Mouse (Mus musculus): ENCODE measurements around the gene Vps45. TPM values are rescaled to one million over a fixed set of nuclear protein-coding genes. Genes with fewer than 3 reads are reported as not detected.

The Vps45 gene
- total RNA-seq, 2 experiments from 2014 or later = 15.0 to 22.7 TPM

DNA sequence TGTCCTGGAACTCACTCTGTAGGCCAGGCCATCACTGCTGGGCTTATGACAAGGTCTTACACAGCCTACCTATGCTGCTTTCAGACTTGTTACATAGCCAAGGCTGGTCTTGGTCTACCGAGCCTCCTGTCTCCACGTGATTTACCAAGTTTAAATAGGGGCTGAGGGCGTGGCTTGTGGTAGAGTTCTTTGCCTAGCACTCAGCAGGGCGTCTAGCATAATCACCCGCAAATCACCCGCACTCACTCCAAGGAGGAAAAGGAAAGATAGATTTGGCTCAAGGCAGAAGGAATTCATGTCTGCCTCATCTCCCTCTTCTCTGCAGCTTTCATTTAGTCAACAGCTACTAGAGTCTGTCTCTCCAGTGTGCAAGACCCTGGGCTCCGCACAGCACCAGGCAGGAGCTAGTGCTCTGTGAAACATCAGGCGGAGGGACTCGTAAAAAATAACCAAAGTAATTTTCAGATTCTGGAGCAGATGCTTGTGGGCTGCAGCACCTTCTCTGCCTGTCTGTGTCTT is 61.0 kb downstream of the Vps45 start:
- TF ChIP-seq CTCF (IDR thresholded peaks at IDR 0.05) = no peak
- H3K4me3 ChIP-seq = peak overlapping the region; percentile 92
- intact Hi-C loops (cut with DNase I) = no loop called here
- H3K27ac ChIP-seq = no peak overlapping the region
- no peak for DNase-seq

DNA sequence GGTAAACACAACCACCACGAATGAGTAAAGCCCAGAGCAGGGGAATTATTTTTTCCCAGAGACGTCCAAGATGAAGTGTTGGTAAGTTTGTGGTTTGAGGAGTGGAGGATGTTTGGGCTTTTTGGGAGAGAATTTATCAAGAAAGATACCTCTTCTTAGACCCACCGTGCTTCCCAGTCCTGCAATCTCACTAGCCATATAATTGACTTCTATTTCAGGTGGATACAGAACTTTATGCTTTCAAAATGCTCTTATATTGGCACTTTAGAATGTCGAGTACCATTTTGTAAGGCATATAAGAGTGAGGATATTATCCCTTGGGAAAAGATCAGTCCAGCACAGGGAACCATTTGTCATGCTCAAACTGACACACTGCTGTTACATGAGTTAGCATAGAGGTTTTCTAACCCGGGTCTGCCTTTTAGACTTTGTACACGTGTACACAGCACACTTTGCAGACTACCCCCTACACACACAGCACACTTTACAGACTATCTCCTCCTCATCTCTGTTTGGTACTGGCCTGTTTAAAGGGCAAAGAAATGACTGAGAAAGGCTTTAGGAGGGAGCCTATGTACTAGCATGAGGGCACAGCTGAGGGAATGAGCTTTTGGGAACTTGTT is 61.7 kb downstream of the Vps45 start:
- Histone ChIP-seq H3K4me3 (peak overlapping the region; percentile 92), H3K27ac (peak overlapping the region; percentile 89)
- intact Hi-C loops (cut with DNase I) = no loop called here
- no peak for DNase-seq
- TF ChIP-seq CTCF (IDR thresholded peaks at IDR 0.05) = no peak

DNA sequence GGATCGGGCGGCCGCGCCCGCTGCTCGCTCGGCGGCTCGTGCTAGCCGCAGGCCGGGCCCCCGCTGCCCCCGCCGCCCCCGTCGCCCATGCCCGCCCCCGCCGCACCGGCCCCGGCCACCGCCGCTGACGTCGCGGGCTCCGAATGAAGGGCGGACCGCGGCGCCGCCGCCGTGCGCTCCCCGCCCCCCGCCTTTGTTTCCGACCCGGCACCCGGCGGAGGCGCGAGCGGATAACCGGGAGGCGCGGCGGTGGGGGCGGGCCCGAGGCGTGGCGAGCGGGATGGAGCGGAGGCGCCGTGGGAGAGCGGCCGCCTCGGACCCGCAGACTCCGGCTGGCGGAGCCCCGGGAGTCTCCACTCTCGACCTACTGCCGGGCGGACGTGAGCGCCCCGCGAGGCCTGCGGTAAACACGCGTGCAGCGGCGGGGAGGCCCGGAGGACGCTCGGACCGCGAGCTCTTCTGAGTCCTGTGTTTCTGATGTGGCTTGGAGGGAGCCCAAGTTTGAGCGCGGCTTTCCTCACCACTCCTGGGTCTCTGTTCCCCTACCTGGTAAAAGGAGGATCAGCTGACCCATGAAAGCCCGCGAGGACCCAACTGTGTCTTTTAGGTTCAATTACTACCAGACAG is 62.4 kb downstream of the Vps45 start, which contains the start of gene Plekho1:
Plekho1 (minus strand) TSS at position 200 of the 627 bp plus-strand sequence.
- peak; percentile 18; the same call in 1 of the 2 replicates for TF ChIP-seq CTCF (IDR thresholded peaks at IDR 0.05)
- intact Hi-C loops (cut with DNase I) = no loop called here
- DNase-seq = peak; percentile 79
- H3K4me3 ChIP-seq = peak within 1 kb of the TSS; percentile 92
- H3K27ac ChIP-seq = peak within 1 kb of the TSS; percentile 89

DNA sequence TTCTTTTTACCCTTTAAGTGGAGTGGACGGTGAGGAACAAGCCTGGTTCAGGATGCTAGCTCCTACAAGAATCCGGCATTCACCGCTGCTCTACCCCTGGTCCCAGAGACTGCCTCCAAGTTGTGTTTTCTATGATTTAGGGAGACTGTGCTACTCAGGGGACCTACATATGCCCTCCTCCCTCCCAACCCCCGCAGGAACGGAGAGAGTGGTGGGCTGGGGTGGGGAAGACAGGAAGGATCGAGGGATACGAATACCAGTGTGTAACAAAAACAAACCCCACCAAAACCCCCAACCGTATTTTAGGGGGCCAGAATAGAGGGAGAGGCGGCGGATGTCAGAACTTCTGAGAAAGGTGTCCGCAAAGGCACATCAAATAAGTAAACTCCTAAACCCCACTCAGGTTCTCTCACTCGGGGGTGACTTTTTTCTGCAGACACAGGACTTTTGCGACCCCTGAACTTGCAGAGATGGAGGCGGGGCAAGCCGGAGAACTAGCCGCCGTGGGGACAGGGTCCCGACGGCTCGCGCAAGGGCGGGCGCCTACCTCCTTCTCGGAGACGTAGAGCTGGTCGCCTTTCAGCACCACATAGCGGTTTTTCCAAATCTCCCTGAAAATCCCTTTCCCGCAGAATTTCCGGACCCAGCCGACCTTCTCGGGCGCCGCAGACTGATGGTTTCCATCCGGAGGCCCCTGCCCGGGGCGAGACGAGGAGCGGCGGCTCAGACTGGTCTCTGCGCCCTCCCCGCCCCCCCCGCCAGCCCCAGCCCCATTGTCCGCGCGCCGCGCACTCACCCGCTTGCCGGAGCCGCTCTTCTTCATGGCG is 63.1 kb downstream of the Vps45 start:
- intact Hi-C loops (cut with DNase I) = no loop called here
- TF ChIP-seq CTCF (IDR thresholded peaks at IDR 0.05) = no peak

DNA sequence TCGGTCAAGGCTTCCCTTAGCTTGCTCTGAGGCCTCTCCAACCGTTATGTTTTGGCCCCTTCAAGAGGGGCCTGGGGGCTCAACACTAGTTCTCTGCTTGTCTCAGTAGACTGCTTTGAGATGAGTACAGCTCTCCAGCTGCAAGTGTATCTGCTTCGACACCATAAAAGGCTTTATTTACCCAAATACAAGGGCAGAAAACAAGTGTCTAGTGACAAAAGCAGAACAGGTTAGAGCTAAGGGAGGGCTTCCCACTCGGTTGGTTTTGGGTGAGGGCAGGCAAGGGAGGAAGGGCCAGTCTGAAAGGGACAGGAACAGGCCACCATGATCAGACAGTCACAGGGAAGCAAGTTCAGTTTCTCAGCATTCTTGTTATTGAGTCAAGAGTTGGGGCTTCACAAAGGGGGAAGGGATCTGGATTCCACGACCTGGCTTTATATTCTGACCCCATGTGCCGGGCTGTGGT is 63.9 kb downstream of the Vps45 start:
- DNase-seq = no peak
- Histone ChIP-seq H3K4me3 (peak overlapping the region; percentile 92), H3K27ac (peak overlapping the region; percentile 89)
- no peak for TF ChIP-seq CTCF (IDR thresholded peaks at IDR 0.05)
- intact Hi-C loops (cut with DNase I) = no loop called here

More for the DNA sequence above, 63.1 kb downstream of the Vps45 start:
- DNase-seq = no peak
- Histone ChIP-seq H3K27ac (peak overlapping the region; percentile 89), H3K4me3 (peak overlapping the region; percentile 92)

DNA sequence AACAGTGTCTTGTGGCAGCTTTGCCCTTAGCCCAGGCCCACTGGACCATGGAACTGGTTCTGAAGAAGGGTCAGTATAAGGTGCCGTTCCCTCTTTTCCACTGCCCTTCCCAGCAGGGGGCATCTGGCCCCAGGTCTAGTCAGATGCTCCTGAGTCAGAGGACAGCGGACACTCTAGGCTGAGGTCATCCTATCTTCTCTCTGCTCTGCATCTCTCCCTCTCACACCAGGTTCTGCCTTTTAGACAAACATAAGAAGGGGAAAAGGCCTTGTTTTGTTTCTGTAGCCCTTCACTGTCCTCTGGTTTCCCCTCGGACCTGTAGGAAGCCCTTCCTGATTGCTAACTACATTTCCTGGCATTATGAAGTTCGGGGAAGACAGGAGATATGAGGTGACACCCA is 64.4 kb downstream of the Vps45 start:
- peak; percentile 38 for DNase-seq
- intact Hi-C loops (cut with DNase I) = no loop called here
- peak overlapping the region; percentile 92 for H3K4me3 ChIP-seq
- H3K27ac ChIP-seq = peak overlapping the region; percentile 89
- TF ChIP-seq CTCF (IDR thresholded peaks at IDR 0.05) = peak; percentile 20; the same call in 1 of the 2 replicates

DNA sequence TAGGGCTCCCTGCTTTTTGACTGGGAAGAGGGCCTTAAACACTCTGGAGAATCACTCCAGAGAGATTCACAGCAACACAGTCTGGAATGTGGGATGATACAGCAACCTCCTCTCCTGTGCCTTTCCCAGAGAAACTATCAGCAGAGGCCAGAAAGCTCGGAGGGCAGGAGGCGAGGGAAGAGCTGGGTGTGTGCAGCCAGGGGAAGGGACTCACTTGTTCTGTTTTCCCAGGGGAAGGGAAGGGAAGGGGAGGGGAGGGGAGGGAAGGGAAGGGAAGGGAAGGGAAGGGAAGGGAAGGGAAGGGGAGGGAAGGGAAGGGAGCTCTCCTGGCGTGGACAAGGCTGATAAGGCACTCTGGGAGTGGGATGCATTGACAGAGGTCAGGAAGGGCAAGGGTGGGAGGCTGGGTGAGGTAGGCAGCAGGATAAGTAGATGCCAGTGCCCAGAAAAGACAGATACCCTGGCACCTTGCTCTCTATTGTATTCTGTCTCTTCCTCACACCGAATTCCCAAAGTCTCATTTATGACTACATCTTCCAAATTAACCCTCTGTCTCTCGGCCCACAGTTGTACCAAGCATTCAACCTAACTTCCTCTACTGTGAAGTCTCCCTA is 65.2 kb downstream of the Vps45 start:
- H3K27ac ChIP-seq = peak overlapping the region; percentile 89
- no peak for DNase-seq
- intact Hi-C loops (cut with DNase I) = no loop called here
- H3K4me3 ChIP-seq = peak overlapping the region; percentile 92
- TF ChIP-seq CTCF (IDR thresholded peaks at IDR 0.05) = no peak

DNA sequence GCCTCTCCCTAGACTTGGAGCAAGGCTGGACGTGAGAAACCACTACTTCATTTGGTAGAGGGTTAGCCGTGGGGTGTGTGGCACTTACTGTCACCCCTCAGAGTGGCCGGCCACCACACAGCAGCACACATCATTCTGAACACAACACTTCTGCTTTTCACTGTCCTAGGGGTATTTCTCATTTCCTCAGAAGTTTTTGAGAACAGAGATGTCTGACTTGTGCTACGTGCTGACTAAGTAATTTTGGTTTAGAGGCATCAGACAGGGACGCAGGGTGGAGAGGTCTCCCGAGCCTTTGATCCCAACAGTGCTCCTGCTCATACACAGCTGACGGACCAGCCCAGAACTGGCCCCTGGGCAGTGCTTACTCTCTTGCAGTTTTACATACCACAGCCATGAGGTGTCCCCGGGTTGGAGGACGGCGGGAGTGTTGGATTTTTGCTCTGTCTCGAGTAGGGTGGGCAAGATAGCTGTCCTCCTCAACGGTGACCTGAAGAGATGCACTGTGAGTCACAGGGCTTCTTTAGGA is 67.8 kb downstream of the Vps45 start:
- TF ChIP-seq CTCF (IDR thresholded peaks at IDR 0.05) = no peak
- no peak for DNase-seq
- Histone ChIP-seq H3K27ac (peak overlapping the region; percentile 89), H3K4me3 (no peak overlapping the region)
- intact Hi-C loops (cut with DNase I) = no loop called here

DNA sequence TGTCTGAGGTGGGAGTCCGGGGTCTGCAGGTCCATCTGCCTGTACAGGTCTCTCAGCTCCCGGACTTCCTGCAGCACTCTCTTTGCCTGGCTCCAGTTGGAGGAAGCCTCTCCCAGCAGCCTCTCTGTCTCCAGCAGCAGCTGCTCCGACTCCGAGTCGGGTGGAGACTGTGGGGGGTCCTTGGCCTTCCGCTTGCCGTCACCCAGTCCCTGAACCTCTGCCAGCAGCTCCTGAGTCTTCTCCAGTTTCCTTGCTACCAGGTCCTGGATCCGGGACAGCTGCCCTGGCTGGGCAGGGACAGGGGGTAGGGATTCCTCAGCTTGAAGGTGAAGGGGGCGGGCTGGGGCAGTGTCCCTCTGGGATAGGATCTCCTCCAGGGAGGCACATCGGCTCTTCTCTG is 69.3 kb downstream of the Vps45 start:
- DNase-seq = peak; percentile 85
- no peak for TF ChIP-seq CTCF (IDR thresholded peaks at IDR 0.05)
- Histone ChIP-seq H3K4me3 (peak overlapping the region; percentile 64), H3K27ac (peak overlapping the region; percentile 83)
- intact Hi-C loops (cut with DNase I) = no loop called here

DNA sequence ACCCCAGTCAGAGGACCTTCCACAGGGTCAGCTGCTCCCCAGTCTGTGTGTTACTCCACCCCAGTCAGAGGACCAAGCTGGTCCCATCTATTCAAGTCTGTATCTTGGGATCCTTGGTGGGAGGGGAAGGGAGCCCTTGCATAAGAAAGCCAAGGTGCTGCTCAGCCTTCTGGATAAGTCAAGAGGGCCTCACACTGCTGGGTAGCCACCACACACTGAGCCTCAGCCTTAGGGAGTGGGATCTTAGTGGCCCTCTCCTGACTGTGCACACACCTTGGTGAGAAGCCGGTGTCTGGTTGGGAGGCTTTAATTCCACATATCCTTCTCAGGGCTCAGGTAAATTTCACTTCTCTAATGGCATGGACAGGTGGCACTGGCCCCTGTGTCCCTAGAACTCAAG is 70.1 kb downstream of the Vps45 start:
- Histone ChIP-seq H3K4me3 (no peak overlapping the region), H3K27ac (peak overlapping the region; percentile 83)
- intact Hi-C loops (cut with DNase I) = no loop called here
- no peak for TF ChIP-seq CTCF (IDR thresholded peaks at IDR 0.05)
- DNase-seq = no peak

DNA sequence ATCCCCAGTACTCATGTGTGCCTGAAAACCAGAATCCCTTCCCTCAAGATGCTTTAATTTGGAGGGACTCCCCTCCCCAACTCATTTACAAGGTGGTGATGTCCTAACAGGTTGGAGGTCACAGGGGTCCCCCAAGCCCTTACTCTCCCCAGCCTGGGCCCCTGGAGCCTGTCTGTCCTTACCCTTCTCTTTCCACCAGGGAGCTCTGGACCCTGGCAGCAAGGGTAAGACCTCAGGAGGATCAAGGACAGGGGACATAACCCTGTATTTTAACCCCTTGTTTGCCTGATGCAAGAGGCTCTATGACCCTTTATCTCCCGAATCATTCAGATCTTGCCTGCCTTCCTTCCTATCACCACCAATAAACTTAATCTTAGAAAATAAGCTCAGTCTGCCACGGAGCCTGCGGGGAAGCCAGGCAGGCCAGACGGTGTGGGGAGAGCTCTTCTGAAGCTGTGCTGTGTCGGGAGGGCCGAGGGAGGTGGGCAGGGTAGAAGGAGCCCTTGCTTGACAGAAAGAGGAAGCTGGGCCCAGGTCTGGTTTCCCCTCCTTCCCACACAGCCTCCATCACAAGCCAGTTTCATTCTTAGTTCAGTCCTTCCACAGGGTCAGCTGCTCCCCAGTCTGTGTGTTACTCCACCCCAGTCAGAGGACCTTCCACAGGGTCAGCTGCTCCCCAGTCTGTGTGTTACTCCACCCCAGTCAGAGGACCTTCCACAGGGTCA is 70.7 kb downstream of the Vps45 start:
- intact Hi-C loops (cut with DNase I) = no loop called here
- Histone ChIP-seq H3K27ac (peak overlapping the region; percentile 89), H3K4me3 (no peak overlapping the region)
- TF ChIP-seq CTCF (IDR thresholded peaks at IDR 0.05) = no peak
- DNase-seq = peak; percentile 33
